Mouse (Mus musculus): ENCODE data around the gene Naaladl1.

DNA sequence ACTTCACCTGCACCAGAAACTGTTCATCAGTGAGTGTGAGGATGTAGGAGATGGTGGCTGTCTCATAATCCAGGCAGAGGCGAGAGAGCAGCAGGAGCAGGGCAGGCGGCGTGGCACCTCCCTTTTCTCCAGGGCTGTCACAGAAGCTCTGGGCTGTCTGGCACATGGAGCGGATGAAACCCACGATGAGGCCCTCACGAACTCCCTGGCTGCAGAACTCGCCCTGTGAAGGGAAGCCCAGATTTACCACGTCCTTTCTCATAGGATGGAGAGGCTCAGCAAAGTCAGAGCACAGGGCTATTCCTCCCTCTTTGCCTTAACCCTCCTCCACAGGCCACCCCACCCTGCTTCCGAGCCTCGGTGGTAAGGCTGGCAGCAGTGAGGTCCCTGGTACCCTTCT lies 35.7 kb upstream of the Naaladl1 start:
- TF ChIP-seq CHD2 (IDR thresholded peaks at IDR 0.05; ENCODE audit: low read depth, low read length) (no peak), HCFC1 (IDR thresholded peaks at IDR 0.05; ENCODE audit: borderline replicate concordance, insufficient read depth, low read length) (no peak)
